Comparison of ENCODE assay signal across 24 mouse cellular contexts in genomic region chr8:88141629-88142028, GRCm38 (mm10). TPM values are rescaled to one million over a fixed set of nuclear protein-coding genes. Genes with fewer than 3 reads are reported as not detected.
DNase-seq lines count a peak whose midpoint lies in the region; ATAC-seq lines count a peak whose summit lies in the region.
"Had no signal": no experiment of that assay in that cellular context is flagged by ENCODE, and none has a peak within 500 bp of the region (broad histone marks: within the 10 kb centered on the region; RNA-seq: fewer than 3 reads in every experiment).

No protein-coding gene starts in this region.

- no peaks in the 10 kb centered on the region for H3K27me3 ChIP-seq in heart, embryonic 10.5 days (ENCODE audit: insufficient read depth, poor library complexity, severe bottlenecking)
- H3K27me3 ChIP-seq: embryonic facial prominence, embryonic 13.5 days; forebrain, embryonic 13.5 days; heart, embryonic 13.5 days; hindbrain, embryonic 12.5 days; Patski had no signal

- H3K36me3 ChIP-seq in heart, embryonic 10.5 days, result peaks cover 53% of the 10 kb centered on the region

- peak; percentile 2 for DNase-seq in heart, embryonic 10.5 days (ENCODE audit: low spot score)
- DNase-seq in heart, postnatal 4 days, result no peak
- DNase-seq in 416B (ENCODE audit: low read depth) (peak; percentile 72), R1 (ENCODE audit: low read depth, low spot score) (peak; percentile 73)
- no peak for DNase-seq in urinary bladder, postnatal 36 days (ENCODE audit: low spot score in 2 of 2)
- DNase-seq: adrenal gland, postnatal 36 days; B cell, adult 2 months; cerebellum, adult 11 months; cerebellum, adult 9-10 months; cerebellum, postnatal 25 days; forebrain, postnatal 0 days; gastrocnemius, postnatal 14 days; heart, postnatal 36 days; kidney, adult 11 months had no signal

- peak; percentile 49 for ATAC-seq in megakaryocyte progenitor cell, adult 5-6 weeks (replicated peaks; ENCODE audit: poor library complexity)
- ATAC-seq in cerebellum, adult (ENCODE audit: insufficient number of reproducible peaks, low FRiP score, low TSS enrichment), result no peak
- ATAC-seq: CD4-positive, CD25-positive, alpha-beta regulatory T cell, adult 4 months; forebrain, embryonic 13.5 days; forebrain, postnatal 0 days; hindbrain, embryonic 16.5 days; inflammation-experienced regulatory T-cells, adult 6 months; Patski had no signal

- WGBS in heart, embryonic 10.5 days, result 85% methylated on average over 3 of the region's 3 CpGs

- H3K4me3 ChIP-seq in heart, embryonic 10.5 days, result no peak overlapping the region
- H3K4me3 ChIP-seq: embryonic facial prominence, embryonic 13.5 days; forebrain, embryonic 13.5 days; heart, embryonic 13.5 days; hindbrain, embryonic 12.5 days had no signal

- H3K9me3 ChIP-seq in heart, embryonic 10.5 days, result no peaks in the 10 kb centered on the region
- H3K9me3 ChIP-seq: embryonic facial prominence, embryonic 13.5 days; forebrain, embryonic 13.5 days; heart, embryonic 13.5 days; hindbrain, embryonic 12.5 days had no signal

- H3K4me1 ChIP-seq in heart, embryonic 10.5 days, result peaks cover 7% of the 10 kb centered on the region

- H3K27ac ChIP-seq in heart, embryonic 10.5 days, result no peak overlapping the region
- H3K27ac ChIP-seq: embryonic facial prominence, embryonic 13.5 days; forebrain, embryonic 13.5 days; heart, embryonic 13.5 days; hindbrain, embryonic 12.5 days had no signal

RNA-seq across cellular contexts. Expression of gene Heatr3, which starts 4.0 kb away (rescaled TPM):
- 40.0 and 46.3 TPM in 2 replicates for polyA plus RNA-seq in heart, embryonic 10.5 days (2016; fragmentation: Nextera tagmentation; extraction: Ambion mirVana)
- total RNA-seq in heart, postnatal 4 days (2021), result 10 to 100 TPM; 24.0 to 24.6 TPM
- 25.5 and 28.6 TPM in 2 replicates for total RNA-seq in megakaryocyte progenitor cell, adult 5-6 weeks (2015)
- 39.5 and 53.3 TPM in 2 replicates for total RNA-seq in megakaryocyte progenitor cell, adult 5-6 weeks (2017)

RNA-seq across cellular contexts. Expression of gene Cnep1r1, which starts 23.1 kb away (rescaled TPM):
- 39.8 and 49.9 TPM in 2 replicates for polyA plus RNA-seq in heart, embryonic 10.5 days (2016; fragmentation: Nextera tagmentation; extraction: Ambion mirVana)
- 10 to 100 TPM; 33.3 TPM for total RNA-seq in heart, postnatal 4 days (2021)
- total RNA-seq in megakaryocyte progenitor cell, adult 5-6 weeks (2015), result 65.1 and 73.1 TPM in 2 replicates
- 13.3 and 13.4 TPM in 2 replicates for total RNA-seq in megakaryocyte progenitor cell, adult 5-6 weeks (2017)

RNA-seq across cellular contexts. Expression of gene Tent4b, which starts 57.4 kb away (rescaled TPM):
- polyA plus RNA-seq in heart, embryonic 10.5 days (2016; fragmentation: Nextera tagmentation; extraction: Ambion mirVana), result 7.0 and 11.3 TPM in 2 replicates
- 10 to 100 TPM; 19.5 to 21.0 TPM for total RNA-seq in heart, postnatal 4 days (2021)
- 41.2 and 44.9 TPM in 2 replicates for total RNA-seq in megakaryocyte progenitor cell, adult 5-6 weeks (2015)
- 35.7 and 44.7 TPM in 2 replicates for total RNA-seq in megakaryocyte progenitor cell, adult 5-6 weeks (2017)

Comparison
In these comparisons a context has a peak if more than half of its experiments do, and no peak if none do; other contexts are left out.
1. DNase-seq: peak in heart, embryonic 10.5 days (single experiment), 416B (single experiment) and R1 (single experiment); none in heart, postnatal 4 days (single experiment) and urinary bladder, postnatal 36 days (0 of 2).